Mouse (Mus musculus): Measurements from ENCODE around the gene Cgn.

DNA sequence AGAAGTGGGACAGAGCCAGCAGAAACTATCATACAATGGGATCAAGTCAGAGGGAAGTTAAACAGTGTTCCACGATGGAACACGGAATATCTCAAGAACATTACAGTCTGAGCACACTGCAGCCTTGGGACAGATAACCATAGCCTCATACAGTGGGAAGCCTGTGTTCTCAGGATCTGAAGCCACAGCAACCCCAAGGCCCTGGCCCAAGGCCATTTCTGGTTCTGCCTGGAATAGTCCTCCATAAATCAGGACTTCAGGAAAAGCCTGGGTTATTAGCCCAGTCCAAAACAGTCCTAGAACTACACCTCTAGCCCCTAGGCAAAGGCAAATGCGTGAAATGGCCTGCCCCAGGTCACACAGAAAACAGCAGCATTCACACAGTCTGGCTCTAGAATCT lies 27.4 kb upstream of the Cgn start:
- TF ChIP-seq POLR2A (IDR thresholded peaks at IDR 0.05; ENCODE audit: low read depth, low read length) (no peak), CTCF (conservative IDR thresholded peaks at IDR 0.05; ENCODE audit: insufficient read depth, insufficient read length, low read depth, low read length) (no peak)

All from kidney, adult 2 months (tissue).